Mouse (Mus musculus) heart, adult 11 months (tissue): Measurements from ENCODE around the gene Itsn2.
"Not testable (repeated sequence)": the region's sequence is repeated elsewhere in the genome, so short reads cannot be mapped to it uniquely, and the experiment has no call there.

ENCODE experiments used
- DNase-seq: peaks from one replicate; pipeline ENCODE4 v3.0.0; 2022

Itsn2 gene

DNA sequence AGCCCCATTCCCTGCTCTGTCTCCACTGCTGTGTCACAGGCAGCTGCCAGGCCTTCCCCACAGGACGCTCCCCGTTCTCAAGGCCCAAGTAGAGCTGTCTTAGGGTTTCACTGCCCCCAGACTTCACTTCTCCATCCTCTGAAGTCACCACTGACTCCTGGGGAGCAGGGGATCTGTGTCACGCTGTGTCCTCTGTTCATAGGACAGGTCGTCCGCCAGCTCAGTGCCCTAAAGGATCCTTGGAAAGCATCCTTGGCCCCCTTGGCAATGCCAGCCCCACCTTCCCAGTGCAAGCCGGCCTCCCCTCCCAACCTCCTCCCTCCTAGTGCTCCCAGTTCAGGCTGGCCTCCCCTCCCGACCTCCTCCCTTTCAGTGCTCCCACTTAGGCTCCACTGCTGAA, 117.5 kb downstream of the Itsn2 start:
- DNase-seq, result peak; percentile 58

DNA sequence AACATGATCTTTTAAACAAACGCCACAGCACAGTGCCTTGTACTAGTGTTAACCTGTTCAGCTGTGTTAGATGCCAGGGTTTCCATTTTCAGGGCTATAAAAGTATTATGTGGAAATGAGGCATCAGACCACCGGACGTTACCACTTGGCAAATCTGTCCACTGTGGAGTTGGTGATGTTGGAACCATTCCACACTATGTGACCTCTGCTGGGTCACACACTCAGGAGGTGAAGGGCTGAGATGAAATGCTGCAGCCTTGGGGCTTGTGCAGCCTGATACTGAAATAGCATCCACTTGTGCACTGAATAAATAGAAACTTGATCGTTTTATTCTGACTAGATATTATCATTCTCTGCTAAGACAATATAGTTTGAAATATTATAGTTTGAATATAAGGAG, 120.9 kb downstream of the Itsn2 start:
- peak; percentile 55 for DNase-seq

DNA sequence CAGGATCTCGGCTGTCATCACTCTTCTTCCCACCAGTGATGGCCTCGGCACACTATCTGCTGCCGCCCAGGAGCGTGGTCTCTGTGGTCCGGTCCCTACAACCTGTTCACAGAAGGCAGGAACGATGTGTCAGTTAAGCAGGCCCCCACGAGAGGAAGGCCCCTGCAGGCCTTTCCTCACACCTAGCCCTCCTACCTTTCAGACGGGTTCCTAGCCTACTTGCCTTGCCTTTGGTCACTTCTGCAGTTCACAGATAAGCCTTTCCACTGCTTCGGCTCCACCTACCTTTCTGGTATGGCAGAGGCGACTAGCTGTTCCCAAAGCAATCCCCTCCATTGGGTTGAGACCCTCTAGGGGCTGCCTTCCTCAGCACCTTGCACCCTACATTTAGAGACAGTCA, 123.2 kb downstream of the Itsn2 start:
- peak; percentile 80 for DNase-seq

DNA sequence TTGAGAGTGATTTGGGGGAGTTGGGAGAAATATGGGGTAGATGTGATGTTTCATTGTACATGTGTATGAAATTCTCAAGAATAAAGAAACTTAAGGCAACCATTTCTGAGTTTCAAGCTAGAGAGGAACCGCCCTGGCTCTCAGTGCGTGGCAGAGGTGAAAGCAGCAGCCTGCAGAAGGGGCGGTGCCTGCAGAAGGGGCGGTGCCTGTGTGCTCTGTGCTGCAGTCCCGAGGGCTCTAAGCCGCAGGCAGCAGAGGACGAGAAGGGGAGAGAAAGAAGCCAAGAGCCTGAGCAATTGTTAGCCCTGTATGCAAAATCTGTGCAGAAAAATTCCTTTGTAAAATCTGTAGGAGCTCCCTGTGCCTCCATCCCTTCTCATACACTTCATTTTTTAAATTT, 125.0 kb downstream of the Itsn2 start:
- peak; percentile 61 for DNase-seq

DNA sequence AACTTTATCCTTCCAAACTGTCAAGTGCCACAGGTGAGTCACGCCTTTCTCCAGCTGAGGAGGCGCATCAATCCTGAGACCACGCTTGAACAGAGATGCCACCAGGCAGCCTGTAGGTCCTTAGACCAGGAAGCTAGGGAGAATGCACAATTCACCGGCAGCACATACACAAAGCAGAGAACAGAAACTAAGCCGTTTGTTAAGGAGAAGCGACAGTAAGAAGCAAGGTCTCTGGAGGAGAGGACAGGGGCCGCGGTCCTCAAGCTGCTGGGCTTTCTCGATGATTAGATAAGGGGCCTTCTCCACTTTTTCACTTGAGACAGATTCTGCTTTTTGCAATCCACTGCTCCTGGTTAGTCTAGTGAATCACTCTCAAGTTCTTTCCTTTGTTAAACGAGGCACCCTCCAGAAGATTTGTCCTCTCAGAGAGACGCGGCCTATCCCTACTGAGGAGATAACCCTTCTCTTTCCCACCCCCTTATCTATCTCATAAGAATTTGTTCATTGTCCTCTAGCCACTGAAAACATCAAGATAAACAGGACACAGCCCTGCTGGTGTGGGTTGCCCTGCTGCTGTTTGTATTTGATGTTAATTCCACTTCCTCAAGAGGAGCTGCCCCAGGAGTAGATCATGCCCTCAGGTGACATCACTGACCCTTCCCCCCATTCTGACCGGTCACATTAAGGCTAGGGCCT, 126.8 kb downstream of the Itsn2 start:
- DNase-seq, result peak; percentile 70

DNA sequence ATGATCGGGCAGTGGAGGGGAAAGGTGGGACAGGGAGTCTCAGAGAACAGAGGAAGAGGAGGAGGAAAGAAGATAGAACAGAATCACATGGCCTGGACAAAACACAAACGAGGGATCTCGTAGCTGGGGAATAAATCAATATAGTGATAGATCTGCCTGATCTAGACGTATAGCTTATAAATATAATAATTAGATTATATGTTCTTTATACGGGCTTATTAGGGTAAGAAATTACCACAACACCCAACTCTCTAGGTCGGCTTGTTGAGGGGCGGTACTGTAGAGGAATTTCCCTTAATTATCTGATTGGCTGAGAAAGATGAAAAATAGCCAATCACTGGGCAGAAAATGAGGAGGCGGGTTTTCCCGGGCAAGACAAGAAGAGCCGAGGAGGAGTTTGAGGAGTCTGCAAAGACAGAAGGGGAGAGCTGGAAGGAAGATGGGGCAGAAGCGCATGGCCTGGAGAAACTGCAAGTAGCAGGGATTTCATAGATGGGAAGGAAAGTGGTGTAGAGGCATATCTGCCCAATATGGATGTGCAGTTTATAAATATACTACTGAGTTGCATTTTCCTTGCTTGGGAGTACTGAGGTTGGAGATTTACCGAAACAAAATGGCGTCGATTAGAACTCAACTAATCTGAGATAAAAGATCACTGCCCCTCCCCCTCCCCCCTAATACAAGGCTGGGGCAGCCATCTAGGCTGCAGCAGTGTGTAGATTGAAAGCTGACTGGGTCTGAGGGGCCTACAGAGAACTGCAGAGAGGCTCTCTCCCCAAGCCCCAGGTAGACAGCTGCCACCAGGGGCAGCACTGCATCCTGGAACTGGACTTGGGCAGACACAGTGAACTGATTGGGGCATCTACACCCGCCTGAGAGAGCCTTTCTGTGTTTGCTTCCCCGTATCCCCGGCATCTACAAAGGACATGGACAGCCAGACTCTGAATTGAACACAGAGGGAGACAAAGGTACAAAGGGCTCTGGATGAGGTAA, 127.6 kb downstream of the Itsn2 start:
- peak; percentile 74 for DNase-seq

DNA sequence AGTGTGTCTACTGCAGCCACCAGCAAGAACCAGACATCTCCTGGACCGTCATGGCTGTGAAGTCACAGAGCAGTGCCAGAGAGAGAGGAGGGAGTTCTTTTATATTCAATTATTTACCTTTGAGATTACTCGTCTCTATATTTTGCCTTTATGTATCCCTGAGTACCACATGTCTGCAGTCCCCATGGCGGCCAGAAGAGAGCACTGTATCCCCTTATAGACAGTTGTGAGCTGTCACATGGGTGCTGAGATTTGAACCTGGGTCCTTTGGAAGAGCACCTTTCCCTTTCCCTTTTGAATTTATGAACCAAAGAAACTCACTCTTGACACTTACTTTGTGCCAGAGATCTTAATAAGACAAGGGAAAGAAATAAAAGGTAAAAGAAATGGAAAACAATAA, 136.7 kb downstream of the Itsn2 start:
- no peak for DNase-seq

DNA sequence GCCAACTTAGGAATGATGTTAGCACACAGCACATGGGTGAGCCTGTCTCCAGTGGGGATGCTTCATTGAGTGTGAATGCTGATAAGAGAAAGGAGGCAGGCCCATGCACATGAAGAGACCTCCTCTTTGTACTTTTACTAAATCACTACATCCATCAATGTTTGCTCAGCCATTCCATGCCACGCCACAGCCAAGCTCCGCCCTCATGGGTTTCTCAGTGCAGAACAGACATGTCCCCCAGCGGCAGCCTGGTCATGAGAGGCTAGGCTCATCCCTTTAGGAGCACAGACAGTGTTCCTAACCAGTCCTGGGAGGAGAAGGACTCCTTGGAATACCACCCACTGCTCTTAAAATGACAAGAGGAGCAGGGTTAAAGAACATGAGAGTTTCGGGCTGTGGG, 139.2 kb downstream of the Itsn2 start:
- no peak for DNase-seq

DNA sequence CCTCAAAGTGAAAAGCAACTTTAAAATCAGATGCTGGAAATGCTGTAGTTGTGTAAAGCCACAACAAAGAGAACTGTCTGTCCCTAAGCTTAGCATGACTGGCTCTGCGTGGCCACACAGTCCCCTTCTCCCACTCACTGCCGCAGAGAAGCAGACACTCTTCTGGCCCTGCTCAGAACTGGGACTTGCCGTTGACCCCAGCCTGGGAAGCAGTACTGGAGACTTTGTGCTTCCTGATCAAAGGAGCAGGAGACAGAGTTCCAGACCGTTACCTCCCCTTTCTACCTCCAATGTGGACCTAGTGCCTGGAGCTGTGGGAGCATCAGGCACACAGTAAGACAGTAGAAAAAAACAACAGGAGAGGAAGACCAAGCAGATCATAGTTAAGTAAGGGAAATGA, 139.9 kb downstream of the Itsn2 start:
- no peak for DNase-seq

DNA sequence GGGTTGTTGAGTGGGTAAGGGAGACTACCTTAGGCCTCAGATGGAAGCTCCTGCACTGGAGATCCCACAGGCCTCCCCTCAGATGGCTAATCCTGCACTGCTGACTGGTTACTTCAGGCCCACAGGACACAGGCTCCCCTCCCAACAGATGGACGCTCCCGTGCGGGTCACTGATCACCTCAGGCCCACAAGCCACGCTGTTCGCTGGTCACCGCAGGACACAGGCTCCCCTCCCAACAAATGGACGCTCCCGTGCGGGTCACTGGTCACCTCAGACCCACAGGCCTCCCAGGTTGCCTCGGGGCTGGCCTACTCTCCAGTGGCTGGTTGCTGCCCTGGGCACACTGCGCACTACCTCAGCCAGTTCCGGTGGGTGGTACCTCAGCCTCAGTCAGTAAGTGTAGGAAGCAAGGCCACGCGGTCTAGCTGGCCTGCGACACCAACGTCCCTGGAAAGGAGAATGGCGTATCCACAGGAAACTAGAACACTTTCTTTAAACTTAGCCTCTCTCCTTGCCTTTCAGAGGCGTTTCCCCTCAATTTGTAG, 145.7 kb downstream of the Itsn2 start, which contains the start of gene Fam228a:
Fam228a (minus strand) TSS at position 400 of the 546 bp plus-strand sequence.
- no peak for DNase-seq

DNA sequence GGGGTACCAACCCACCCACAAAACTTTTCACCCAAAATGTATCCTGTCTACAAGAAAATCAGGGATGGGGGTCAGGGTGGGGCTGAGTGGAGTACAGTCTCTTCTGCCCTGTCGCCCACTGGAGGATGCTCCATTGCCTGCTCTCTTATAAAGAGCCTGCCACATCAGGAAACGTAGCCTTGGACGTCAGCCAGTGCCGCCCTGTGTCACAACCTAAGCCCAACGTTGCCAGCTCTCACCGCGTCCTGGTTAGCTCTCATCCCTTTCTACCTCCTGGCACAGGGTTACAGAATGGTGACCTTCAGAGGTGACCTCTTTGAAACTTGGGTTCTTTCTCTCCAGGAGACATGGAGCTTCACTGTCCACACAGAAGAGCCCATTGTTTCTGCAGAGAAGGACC, 148.4 kb downstream of the Itsn2 start:
- peak; percentile 86 for DNase-seq

DNA sequence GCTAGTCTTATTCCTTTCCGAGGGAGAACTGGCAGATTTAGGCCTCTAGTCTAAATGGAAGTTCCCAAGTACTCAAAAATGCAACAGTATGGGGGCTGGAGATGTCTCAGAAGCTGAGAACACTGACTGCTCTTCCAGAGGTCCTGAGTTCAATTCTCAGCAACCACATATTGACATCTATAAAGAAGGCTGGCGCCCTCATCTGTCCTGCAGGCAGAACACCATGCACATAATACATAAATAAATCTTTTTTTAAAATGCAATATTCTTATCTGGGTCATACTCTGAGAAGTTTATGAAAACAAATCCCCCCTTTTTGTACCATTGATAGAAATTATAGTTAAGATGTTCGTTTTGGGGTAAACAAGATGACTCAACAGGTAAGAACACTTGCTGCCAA, 149.7 kb downstream of the Itsn2 start:
- DNase-seq, result no peak

DNA sequence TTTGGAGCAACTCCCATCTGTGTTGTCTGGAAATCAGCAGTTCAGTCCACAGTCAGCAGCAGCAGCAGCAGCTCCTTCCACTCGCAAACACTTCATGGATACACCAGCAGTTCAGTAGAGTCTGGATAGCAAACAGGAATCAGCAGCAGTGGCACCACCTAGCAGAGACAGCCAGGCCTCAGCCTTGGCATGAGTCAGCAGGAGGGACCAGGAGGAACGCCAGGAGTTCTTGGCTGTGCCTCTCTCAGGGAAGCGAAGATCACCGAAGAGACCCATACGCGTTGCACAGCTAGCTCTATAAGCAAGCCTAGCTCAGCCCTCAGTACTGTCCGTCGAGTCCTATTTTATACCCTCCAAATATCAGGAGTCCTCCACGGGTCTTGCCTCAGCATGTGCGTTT, 152.0 kb downstream of the Itsn2 start:
- DNase-seq, result peak; percentile 93

DNA sequence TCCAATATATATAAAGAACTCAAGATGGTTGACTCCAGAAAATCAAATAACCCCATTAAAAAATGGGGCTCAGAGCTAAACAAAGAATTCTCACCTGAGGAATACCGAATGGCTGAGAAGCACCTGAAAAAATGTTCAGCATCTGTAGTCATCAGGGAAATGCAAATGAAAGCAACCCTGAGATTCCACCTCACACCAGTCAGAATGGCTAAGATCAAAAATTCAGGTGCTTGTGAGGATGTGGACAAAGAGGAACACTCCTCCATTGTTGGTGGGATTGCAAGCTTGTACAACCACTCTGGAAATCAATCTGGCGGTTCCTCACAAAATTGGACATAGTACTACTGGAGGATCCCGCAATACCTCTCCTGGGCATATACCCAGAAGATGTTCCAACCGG, 162.0 kb downstream of the Itsn2 start:
- not testable (repeated sequence) for DNase-seq

DNA sequence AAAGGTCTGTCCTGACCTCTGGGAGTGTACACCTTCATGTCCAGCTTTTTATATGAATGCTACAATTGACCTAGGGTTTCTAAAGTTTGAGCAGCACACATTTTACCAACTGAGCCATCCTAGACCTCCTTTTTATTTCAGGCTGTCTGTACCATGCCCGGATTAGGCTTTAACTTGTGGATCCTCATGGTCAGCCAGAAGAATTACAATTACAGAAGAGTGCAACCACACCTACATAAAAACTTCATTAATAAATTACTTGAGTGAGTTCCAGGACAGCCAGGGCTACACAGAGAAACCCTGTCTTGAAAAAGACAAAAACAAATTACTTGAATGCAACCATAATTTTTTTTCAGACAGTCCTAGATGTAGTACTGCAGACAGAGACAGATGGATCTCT, 164.6 kb downstream of the Itsn2 start:
- no peak for DNase-seq
